Mouse (Mus musculus) C2C12 (cell line): ENCODE measurements around the gene Thoc5.

ENCODE experiments used
- CTCF ChIP-seq: IDR thresholded peaks from one replicate; pipeline ENCODE4 v1.5.1; 2011; ENCODE audit not compliant: control insufficient read depth, insufficient read depth, insufficient read length
- MYOG ChIP-seq: IDR thresholded peaks from one replicate; pipeline ENCODE4 v1.6.1; 2011; ENCODE audit not compliant: control insufficient read depth, insufficient read length; ENCODE audit errors: extremely low read depth

DNA sequence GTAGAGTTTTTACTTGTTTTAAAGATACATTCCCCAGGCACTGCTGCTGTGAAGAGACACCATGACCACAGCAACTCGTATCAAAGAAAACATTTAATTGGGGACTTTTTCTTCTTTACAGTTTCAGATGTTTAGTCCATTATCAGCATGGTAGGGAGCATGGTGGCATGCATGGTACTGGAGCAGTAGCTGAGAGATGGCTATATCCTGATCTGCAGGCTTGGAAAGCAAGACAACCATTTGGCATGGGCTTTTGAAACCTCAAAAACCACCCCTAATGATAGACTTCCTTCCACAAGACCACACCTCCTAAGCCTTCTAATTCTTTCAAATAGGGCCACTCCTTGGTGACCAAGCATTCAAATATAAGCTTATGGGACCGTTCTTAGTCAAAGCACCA lies 44.7 kb upstream of the Thoc5 start:
- no peak for TF ChIP-seq CTCF
- TF ChIP-seq MYOG: no peak
